Mouse (Mus musculus) heart, adult 2 months (tissue): Measurements from ENCODE around the gene Trim46.
A peak's percentile ranks its signal among the peaks of the same experiment; 100 is the strongest.

Source experiments
- CTCF ChIP-seq: fragments of 200-600 bp; IDR thresholded peaks from 2 replicates; pipeline ENCODE4 v1.8.1; 2022; ENCODE audit warnings: antibody characterized with exemption, mild to moderate bottlenecking, moderate library complexity
- EP300 ChIP-seq: fragments of 200-500 bp; IDR thresholded peaks from 2 replicates; pipeline ENCODE4 v1.6.1; 2011; ENCODE audit warnings: low read depth, low read length, control low read depth; ENCODE audit not compliant: insufficient read depth
- POLR2A ChIP-seq: fragments of 200-500 bp; IDR thresholded peaks from 2 replicates; pipeline ENCODE4 v1.6.1; 2011; ENCODE audit warnings: mild to moderate bottlenecking, low read depth, low read length, control low read depth; ENCODE audit not compliant: insufficient read depth

DNA sequence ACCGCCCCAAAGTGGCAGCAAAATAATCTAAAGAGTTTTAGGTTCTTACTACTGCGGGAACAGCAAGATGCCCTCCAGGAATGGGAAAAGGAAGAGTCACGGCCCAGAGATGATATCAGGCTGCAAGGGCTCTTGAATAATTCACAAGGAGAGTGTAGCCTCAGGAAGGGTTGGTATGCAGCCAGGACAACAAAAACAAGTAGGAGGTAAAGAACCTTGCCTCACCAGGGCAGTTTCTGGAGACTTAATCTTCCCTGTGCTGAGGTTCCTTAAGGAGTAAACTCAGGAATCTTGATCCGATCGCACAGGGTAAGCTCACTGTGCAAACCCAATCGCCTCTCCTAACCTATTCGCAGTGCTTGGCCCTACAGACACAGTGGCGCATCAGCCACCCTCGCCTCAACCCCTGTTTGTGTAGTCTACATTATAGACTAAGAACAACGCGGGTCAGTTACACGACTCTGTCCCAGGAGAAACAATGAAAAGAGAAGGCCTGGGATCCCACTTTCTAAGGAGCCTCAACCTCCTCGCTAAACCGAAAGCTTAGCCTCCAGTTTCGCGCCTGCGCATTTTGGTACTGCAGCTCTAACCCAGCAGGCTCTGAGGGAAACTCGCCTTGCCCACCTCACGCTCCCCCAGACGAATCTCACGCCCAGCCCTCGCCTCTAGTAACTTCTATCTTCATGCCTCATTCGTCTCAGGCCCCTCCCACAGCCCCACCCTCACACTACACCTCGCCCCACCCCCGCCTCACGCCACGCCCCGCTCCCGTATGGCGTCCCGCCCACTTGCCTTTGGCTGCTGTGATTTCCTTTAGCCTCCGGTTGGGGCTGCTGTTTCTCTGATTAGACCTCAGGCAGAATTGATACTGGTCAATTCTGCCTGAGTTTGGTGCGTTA, 49.9 kb downstream of the Trim46 start:
- TF ChIP-seq POLR2A: peak; percentile 94
- TF ChIP-seq CTCF: peak; percentile 68
- TF ChIP-seq EP300: peak; percentile 53; the same call in 1 of the 2 replicates
